Mouse (Mus musculus): ENCODE data around the gene 1700001C19Rik. TPM values are rescaled to one million over a fixed set of nuclear protein-coding genes. Genes with fewer than 3 reads are reported as not detected.

1700001C19Rik gene
- polyA plus RNA-seq, 1 experiment from 2014 or later: 0.35 TPM

GRCm38 (mm10) chr17:47465016-47465415 is 27.8 kb upstream of the 1700001C19Rik start:
- WGBS: 69% methylated on average over 11 of the region's 11 CpGs
- H3K4me3 ChIP-seq (ENCODE audit: low read depth, low read length): no peak overlapping the region
- no peak for TF ChIP-seq CTCF (IDR thresholded peaks at IDR 0.05; ENCODE audit: low read depth)
- no peaks in the 10 kb centered on the region for H3K27me3 ChIP-seq (replicated peaks; ENCODE audit: control insufficient read depth, insufficient read depth, low read length)
- H3K36me3 ChIP-seq (ENCODE audit: control insufficient read depth, insufficient read depth): peaks cover 29% of the 10 kb centered on the region; the same call in 1 of the 2 replicates
- no peaks in the 10 kb centered on the region for H3K9me3 ChIP-seq (ENCODE audit: control insufficient read depth)
- ATAC-seq: no peak
- no peak overlapping the region for H3K27ac ChIP-seq (ENCODE audit: low read depth, low read length)
- H3K9ac ChIP-seq (ENCODE audit: low read depth, low read length): no peak overlapping the region
- no peak overlapping the region for H3K4me2 ChIP-seq (replicated peaks; ENCODE audit: low read depth)
- peaks cover 14% of the 10 kb centered on the region for H3K4me1 ChIP-seq (replicated peaks; ENCODE audit: control insufficient read depth, insufficient read depth, low read length)

GRCm38 (mm10) chr17:47464248-47464965 is 27.2 kb upstream of the 1700001C19Rik start:
- H3K4me2 ChIP-seq (replicated peaks; ENCODE audit: low read depth): peak overlapping the region; percentile 40; the same call in 1 of the 2 replicates
- H3K27ac ChIP-seq (ENCODE audit: low read depth, low read length): peak overlapping the region; percentile 62
- no peak overlapping the region for H3K9ac ChIP-seq (ENCODE audit: low read depth, low read length)
- H3K36me3 ChIP-seq (ENCODE audit: control insufficient read depth, insufficient read depth): peaks cover 23% of the 10 kb centered on the region; the same call in 1 of the 2 replicates
- whole genome bisulfite sequencing: 27% methylated on average over 12 of the region's 12 CpGs
- H3K9me3 ChIP-seq (ENCODE audit: control insufficient read depth): no peaks in the 10 kb centered on the region
- ATAC-seq: peak; percentile 43
- peaks cover 14% of the 10 kb centered on the region for H3K4me1 ChIP-seq (replicated peaks; ENCODE audit: control insufficient read depth, insufficient read depth, low read length)
- no peak for TF ChIP-seq CTCF (IDR thresholded peaks at IDR 0.05; ENCODE audit: low read depth)
- no peaks in the 10 kb centered on the region for H3K27me3 ChIP-seq (replicated peaks; ENCODE audit: control insufficient read depth, insufficient read depth, low read length)
- H3K4me3 ChIP-seq (ENCODE audit: low read depth, low read length): no peak overlapping the region

GRCm38 (mm10) chr17:47462728-47463388 is 25.7 kb upstream of the 1700001C19Rik start:
- no peak for TF ChIP-seq CTCF (IDR thresholded peaks at IDR 0.05; ENCODE audit: low read depth)
- H3K27me3 ChIP-seq (replicated peaks; ENCODE audit: control insufficient read depth, insufficient read depth, low read length): no peaks in the 10 kb centered on the region
- H3K4me1 ChIP-seq (replicated peaks; ENCODE audit: control insufficient read depth, insufficient read depth, low read length): peaks cover 14% of the 10 kb centered on the region
- WGBS: 27% methylated on average over 9 of the region's 9 CpGs
- peak overlapping the region; percentile 50 for H3K27ac ChIP-seq (ENCODE audit: low read depth, low read length)
- H3K4me3 ChIP-seq (ENCODE audit: low read depth, low read length): no peak overlapping the region
- ATAC-seq: peak; percentile 11
- H3K9me3 ChIP-seq (ENCODE audit: control insufficient read depth): no peaks in the 10 kb centered on the region
- H3K9ac ChIP-seq (ENCODE audit: low read depth, low read length): no peak overlapping the region
- H3K4me2 ChIP-seq (replicated peaks; ENCODE audit: low read depth): 0 out of 2 replicates have a peak overlapping the region, but pooled peaks have one; percentile 9
- peaks cover 8% of the 10 kb centered on the region; the same call in 1 of the 2 replicates for H3K36me3 ChIP-seq (ENCODE audit: control insufficient read depth, insufficient read depth)

- Histone ChIP-seq H3K36me3 (ENCODE audit: control insufficient read depth, insufficient read depth) (peaks cover 2% of the 10 kb centered on the region; the same call in 1 of the 2 replicates), H3K4me1 (replicated peaks; ENCODE audit: control insufficient read depth, insufficient read depth, low read length) (peaks cover 14% of the 10 kb centered on the region), H3K4me2 (replicated peaks; ENCODE audit: low read depth) (no peak overlapping the region), H3K27me3 (replicated peaks; ENCODE audit: control insufficient read depth, insufficient read depth, low read length) (no peaks in the 10 kb centered on the region), H3K9me3 (ENCODE audit: control insufficient read depth) (no peaks in the 10 kb centered on the region), H3K9ac (ENCODE audit: low read depth, low read length) (no peak overlapping the region), H3K27ac (ENCODE audit: low read depth, low read length) (peak overlapping the region; percentile 50; the same call in 1 of the 2 replicates), H3K4me3 (ENCODE audit: low read depth, low read length) (no peak overlapping the region)
- 44% methylated on average over 7 of the region's 7 CpGs for WGBS
- TF ChIP-seq CTCF (IDR thresholded peaks at IDR 0.05; ENCODE audit: low read depth): no peak
- ATAC-seq: no peak
These were observed 25.0 kb upstream of the 1700001C19Rik start for GRCm38 (mm10) chr17:47462209-47462608.

- H3K4me2 ChIP-seq (replicated peaks; ENCODE audit: low read depth): no peak overlapping the region
- TF ChIP-seq CTCF (IDR thresholded peaks at IDR 0.05; ENCODE audit: low read depth): no peak
- H3K27me3 ChIP-seq (replicated peaks; ENCODE audit: control insufficient read depth, insufficient read depth, low read length): no peaks in the 10 kb centered on the region
- no peak overlapping the region for H3K27ac ChIP-seq (ENCODE audit: low read depth, low read length)
- ATAC-seq: no peak
- H3K36me3 ChIP-seq (ENCODE audit: control insufficient read depth, insufficient read depth): no peaks in the 10 kb centered on the region; the same call in 1 of the 2 replicates
- H3K4me3 ChIP-seq (ENCODE audit: low read depth, low read length): no peak overlapping the region
- no peaks in the 10 kb centered on the region for H3K9me3 ChIP-seq (ENCODE audit: control insufficient read depth)
- H3K4me1 ChIP-seq (replicated peaks; ENCODE audit: control insufficient read depth, insufficient read depth, low read length): peaks cover 14% of the 10 kb centered on the region
- 39% methylated on average over 3 of the region's 3 CpGs for WGBS
- no peak overlapping the region for H3K9ac ChIP-seq (ENCODE audit: low read depth, low read length)
These were observed 24.5 kb upstream of the 1700001C19Rik start for GRCm38 (mm10) chr17:47461688-47462087.

GRCm38 (mm10) chr17:47459341-47459919 is 22.3 kb upstream of the 1700001C19Rik start:
- Histone ChIP-seq H3K36me3 (ENCODE audit: control insufficient read depth, insufficient read depth) (no peaks in the 10 kb centered on the region; the same call in 1 of the 2 replicates), H3K27me3 (replicated peaks; ENCODE audit: control insufficient read depth, insufficient read depth, low read length) (no peaks in the 10 kb centered on the region), H3K4me2 (replicated peaks; ENCODE audit: low read depth) (no peak overlapping the region), H3K4me3 (ENCODE audit: low read depth, low read length) (no peak overlapping the region), H3K9me3 (ENCODE audit: control insufficient read depth) (no peaks in the 10 kb centered on the region), H3K9ac (ENCODE audit: low read depth, low read length) (no peak overlapping the region), H3K4me1 (replicated peaks; ENCODE audit: control insufficient read depth, insufficient read depth, low read length) (peaks cover 17% of the 10 kb centered on the region), H3K27ac (ENCODE audit: low read depth, low read length) (no peak overlapping the region)
- 40% methylated on average over 3 of the region's 3 CpGs for WGBS
- 0 out of 2 replicates have a peak, but pooled peaks have one; percentile 12 for ATAC-seq
- no peak for TF ChIP-seq CTCF (IDR thresholded peaks at IDR 0.05; ENCODE audit: low read depth)
